Mouse (Mus musculus): Measurements from ENCODE around the gene Anapc11. TPM values are rescaled to one million over a fixed set of nuclear protein-coding genes. Genes with fewer than 3 reads are reported as not detected.
A peak's percentile ranks its signal among the peaks of the same experiment; 100 is the strongest.

Gene Anapc11
- polyA plus RNA-seq, 1 experiment from 2014 or later: 176 TPM

DNA sequence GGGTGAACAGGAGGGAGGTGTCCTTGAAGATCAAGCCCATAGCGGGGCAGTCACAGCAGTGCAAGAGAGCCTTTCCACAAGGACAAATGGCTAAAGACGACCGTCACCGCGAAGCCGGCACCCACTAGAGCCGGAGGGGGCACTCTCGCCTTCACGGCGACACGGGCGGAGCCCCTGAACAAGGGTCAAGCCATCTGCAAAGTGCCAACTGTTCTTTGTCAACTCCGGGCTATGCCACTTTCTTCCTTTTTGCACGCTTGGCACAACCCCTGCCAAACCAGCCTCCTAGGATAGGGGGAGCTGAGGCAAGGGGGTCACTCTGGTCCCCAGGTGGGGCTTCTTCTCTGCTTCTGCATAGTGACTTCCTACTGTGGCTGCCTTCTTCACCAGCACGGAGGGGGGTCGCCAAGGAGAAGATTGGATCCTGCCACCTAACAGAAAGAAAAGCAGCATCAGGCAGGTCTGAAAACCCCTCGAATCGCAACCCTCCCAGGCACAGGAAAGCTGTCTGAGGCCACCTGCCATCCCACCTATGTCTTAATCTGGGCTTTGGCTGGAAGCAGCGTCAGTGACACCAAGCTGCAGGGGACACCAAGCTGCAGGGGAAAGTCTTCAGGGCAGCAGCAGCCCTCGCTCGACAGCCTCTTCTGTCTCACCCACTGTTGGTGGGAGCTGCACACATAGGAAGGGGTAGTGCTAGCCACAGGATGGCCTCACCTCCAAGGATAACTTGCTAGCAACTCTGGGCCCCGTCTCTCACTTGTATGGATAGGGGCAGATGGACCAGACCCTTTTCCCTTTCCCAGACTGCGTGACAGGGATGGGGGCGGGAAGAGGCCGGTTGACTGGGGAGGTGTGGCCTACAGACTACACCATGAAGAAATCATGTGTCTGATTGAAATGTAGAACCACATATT is 20.7 kb downstream of the Anapc11 start:
- WGBS: 94% methylated on average over 24 of the region's 25 CpGs
- Histone ChIP-seq H3K36me3 (ENCODE audit: control insufficient read depth, insufficient read depth, low read length) (0 out of 2 replicates have a peak, but pooled peaks cover 12% of the 10 kb centered on the region), H3K9ac (ENCODE audit: low read length) (no peak overlapping the region), H3K27ac (ENCODE audit: low read length) (peak overlapping the region; percentile 29; the same call in 1 of the 2 replicates), H3K4me2 (ENCODE audit: low read depth, low read length) (no peak overlapping the region), H3K4me3 (replicated peaks; ENCODE audit: low read length) (no peak overlapping the region), H3K4me1 (ENCODE audit: control insufficient read depth, insufficient read depth, low read length) (peaks cover 17% of the 10 kb centered on the region), H3K27me3 (ENCODE audit: control insufficient read depth, insufficient read depth, low read length) (no peaks in the 10 kb centered on the region), H3K9me3 (replicated peaks; ENCODE audit: control insufficient read depth, low read length) (no peaks in the 10 kb centered on the region)
- ATAC-seq (ENCODE audit: insufficient read depth, low FRiP score): no peak

- Histone ChIP-seq H3K4me3 (replicated peaks; ENCODE audit: low read length) (no peak overlapping the region), H3K9me3 (replicated peaks; ENCODE audit: control insufficient read depth, low read length) (no peaks in the 10 kb centered on the region), H3K4me2 (ENCODE audit: low read depth, low read length) (no peak overlapping the region), H3K36me3 (ENCODE audit: control insufficient read depth, insufficient read depth, low read length) (0 out of 2 replicates have a peak, but pooled peaks cover 12% of the 10 kb centered on the region), H3K27ac (ENCODE audit: low read length) (no peak overlapping the region), H3K9ac (ENCODE audit: low read length) (no peak overlapping the region), H3K4me1 (ENCODE audit: control insufficient read depth, insufficient read depth, low read length) (peaks cover 24% of the 10 kb centered on the region), H3K27me3 (ENCODE audit: control insufficient read depth, insufficient read depth, low read length) (no peaks in the 10 kb centered on the region)
- 94% methylated on average over 14 of the region's 14 CpGs for WGBS
- ATAC-seq (ENCODE audit: insufficient read depth, low FRiP score): no peak
These were observed 22.0 kb downstream of the Anapc11 start for GRCm38 (mm10) chr11:120620195-120620594.

GRCm38 (mm10) chr11:120622805-120623204 is 24.6 kb downstream of the Anapc11 start:
- Histone ChIP-seq H3K36me3 (ENCODE audit: control insufficient read depth, insufficient read depth, low read length) (0 out of 2 replicates have a peak, but pooled peaks cover 12% of the 10 kb centered on the region), H3K27me3 (ENCODE audit: control insufficient read depth, insufficient read depth, low read length) (no peaks in the 10 kb centered on the region), H3K4me3 (replicated peaks; ENCODE audit: low read length) (no peak overlapping the region), H3K4me1 (ENCODE audit: control insufficient read depth, insufficient read depth, low read length) (peaks cover 17% of the 10 kb centered on the region), H3K9ac (ENCODE audit: low read length) (no peak overlapping the region), H3K4me2 (ENCODE audit: low read depth, low read length) (no peak overlapping the region), H3K9me3 (replicated peaks; ENCODE audit: control insufficient read depth, low read length) (no peaks in the 10 kb centered on the region), H3K27ac (ENCODE audit: low read length) (no peak overlapping the region)
- ATAC-seq (ENCODE audit: insufficient read depth, low FRiP score): no peak
- WGBS: 88% methylated on average over 6 of the region's 6 CpGs

DNA sequence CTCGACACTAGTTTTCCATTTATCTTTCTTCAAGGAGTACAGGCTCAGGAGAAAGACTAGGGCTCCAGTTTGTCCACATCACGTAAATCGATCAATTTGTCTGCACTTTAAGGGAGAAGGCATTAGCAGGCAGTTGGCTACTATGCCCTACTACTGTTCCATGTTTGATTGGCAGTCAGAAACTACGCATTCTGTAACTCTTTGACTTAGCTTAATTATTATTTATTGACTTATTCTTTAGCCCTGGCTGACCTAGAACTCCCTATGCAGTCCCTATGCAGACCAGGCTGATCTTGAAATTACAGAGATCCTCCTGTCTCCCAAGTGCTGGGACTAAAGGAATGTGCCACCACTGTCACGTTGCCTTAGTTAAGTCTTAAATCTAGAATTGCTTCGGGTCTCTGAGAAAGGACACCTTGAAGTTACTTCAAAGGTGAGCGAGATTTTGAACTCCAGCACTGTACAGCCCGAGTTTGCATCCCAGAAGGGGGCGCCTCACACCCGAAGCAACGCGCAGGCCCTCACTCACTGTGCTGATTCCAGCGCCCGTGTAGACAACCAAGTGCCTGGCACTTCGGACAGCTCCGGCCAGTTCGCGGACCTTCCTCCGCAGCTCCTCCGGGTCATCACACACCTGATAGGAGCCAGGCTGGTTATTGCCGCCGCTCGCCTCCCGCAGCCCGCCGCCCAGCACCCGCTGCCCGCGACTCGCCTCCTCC is 25.9 kb downstream of the Anapc11 start:
- peak overlapping the region; percentile 100 for H3K4me3 ChIP-seq (replicated peaks; ENCODE audit: low read length)
- peak; percentile 78; the same call in 1 of the 2 replicates for ATAC-seq (ENCODE audit: insufficient read depth, low FRiP score)
- H3K4me2 ChIP-seq (ENCODE audit: low read depth, low read length): peak overlapping the region; percentile 90
- H3K36me3 ChIP-seq (ENCODE audit: control insufficient read depth, insufficient read depth, low read length): peaks cover 11% of the 10 kb centered on the region; the same call in 1 of the 2 replicates
- 11% methylated on average over 30 of the region's 30 CpGs for WGBS
- peak overlapping the region; percentile 83 for H3K9ac ChIP-seq (ENCODE audit: low read length)
- H3K4me1 ChIP-seq (ENCODE audit: control insufficient read depth, insufficient read depth, low read length): peaks cover 15% of the 10 kb centered on the region
- no peaks in the 10 kb centered on the region for H3K9me3 ChIP-seq (replicated peaks; ENCODE audit: control insufficient read depth, low read length)
- peak overlapping the region; percentile 89 for H3K27ac ChIP-seq (ENCODE audit: low read length)
- H3K27me3 ChIP-seq (ENCODE audit: control insufficient read depth, insufficient read depth, low read length): no peaks in the 10 kb centered on the region

GRCm38 (mm10) chr11:120624680-120625111 is 26.5 kb downstream of the Anapc11 start:
- WGBS: under 1% methylated on average over 53 of the region's 53 CpGs
- Histone ChIP-seq H3K4me1 (ENCODE audit: control insufficient read depth, insufficient read depth, low read length) (peaks cover 21% of the 10 kb centered on the region), H3K27ac (ENCODE audit: low read length) (peak overlapping the region; percentile 89), H3K9ac (ENCODE audit: low read length) (peak overlapping the region; percentile 83), H3K27me3 (ENCODE audit: control insufficient read depth, insufficient read depth, low read length) (no peaks in the 10 kb centered on the region), H3K4me3 (replicated peaks; ENCODE audit: low read length) (peak overlapping the region; percentile 100), H3K36me3 (ENCODE audit: control insufficient read depth, insufficient read depth, low read length) (peaks cover 13% of the 10 kb centered on the region; the same call in 1 of the 2 replicates), H3K9me3 (replicated peaks; ENCODE audit: control insufficient read depth, low read length) (no peaks in the 10 kb centered on the region), H3K4me2 (ENCODE audit: low read depth, low read length) (peak overlapping the region; percentile 90)
- peak; percentile 79 for ATAC-seq (ENCODE audit: insufficient read depth, low FRiP score)

DNA sequence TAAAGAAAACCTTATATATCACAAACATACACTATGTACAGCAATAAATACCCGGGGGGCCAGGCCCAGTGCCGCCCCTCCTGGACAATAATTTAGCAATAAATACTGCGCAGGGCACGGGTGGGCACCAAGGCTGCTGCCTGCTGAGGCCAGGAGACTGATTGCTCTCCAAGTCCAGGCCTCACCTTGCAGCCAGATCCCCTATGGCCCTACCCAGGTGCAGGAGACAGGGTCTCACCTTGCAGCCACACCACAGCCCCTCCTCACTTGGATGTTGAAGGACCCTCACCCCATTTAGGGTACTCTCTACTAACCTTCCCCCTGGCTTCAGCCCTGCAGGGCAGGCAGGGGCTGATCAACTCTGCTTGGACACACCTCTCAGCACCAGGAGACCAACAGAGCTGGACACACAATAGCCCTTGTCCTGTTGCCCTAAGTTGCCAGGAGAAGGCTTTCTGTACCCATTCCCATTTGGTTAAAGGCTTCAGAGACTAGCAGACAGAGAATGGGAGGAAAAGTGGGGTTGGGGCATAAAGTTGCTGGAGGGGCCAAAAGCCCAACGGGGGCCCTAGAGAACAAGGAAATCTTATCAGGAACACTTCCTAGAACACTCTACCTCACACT is 27.0 kb downstream of the Anapc11 start, which contains the start of gene Sirt7:
TSS of gene Sirt7 (minus strand) at position 89 of the 624 bp plus-strand sequence.
- Histone ChIP-seq H3K4me1 (ENCODE audit: control insufficient read depth, insufficient read depth, low read length) (peaks cover 27% of the 10 kb centered on the region), H3K9me3 (replicated peaks; ENCODE audit: control insufficient read depth, low read length) (no peaks in the 10 kb centered on the region), H3K9ac (ENCODE audit: low read length) (peak within 1 kb of the TSS; percentile 83), H3K27ac (ENCODE audit: low read length) (peak within 1 kb of the TSS; percentile 89), H3K27me3 (ENCODE audit: control insufficient read depth, insufficient read depth, low read length) (no peaks in the 10 kb centered on the region), H3K4me2 (ENCODE audit: low read depth, low read length) (peak within 1 kb of the TSS; percentile 90), H3K4me3 (replicated peaks; ENCODE audit: low read length) (peak within 1 kb of the TSS; percentile 100), H3K36me3 (ENCODE audit: control insufficient read depth, insufficient read depth, low read length) (peaks cover 11% of the 10 kb centered on the region; the same call in 1 of the 2 replicates)
- ATAC-seq (ENCODE audit: insufficient read depth, low FRiP score): peak; percentile 18; the same call in 1 of the 2 replicates
- WGBS: 16% methylated on average over 5 of the region's 5 CpGs

- Histone ChIP-seq H3K4me2 (ENCODE audit: low read depth, low read length) (no peak overlapping the region), H3K9me3 (replicated peaks; ENCODE audit: control insufficient read depth, low read length) (no peaks in the 10 kb centered on the region), H3K27ac (ENCODE audit: low read length) (no peak overlapping the region), H3K36me3 (ENCODE audit: control insufficient read depth, insufficient read depth, low read length) (peaks cover 5% of the 10 kb centered on the region; the same call in 1 of the 2 replicates), H3K4me3 (replicated peaks; ENCODE audit: low read length) (no peak overlapping the region), H3K4me1 (ENCODE audit: control insufficient read depth, insufficient read depth, low read length) (peaks cover 43% of the 10 kb centered on the region), H3K9ac (ENCODE audit: low read length) (no peak overlapping the region), H3K27me3 (ENCODE audit: control insufficient read depth, insufficient read depth, low read length) (no peaks in the 10 kb centered on the region)
- 90% methylated on average over 11 of the region's 11 CpGs for WGBS
- no peak for ATAC-seq (ENCODE audit: insufficient read depth, low FRiP score)
These were observed 28.7 kb downstream of the Anapc11 start for GRCm38 (mm10) chr11:120626785-120627467.

Measured in stomach, embryonic 16.5 days (tissue).